Mouse (Mus musculus): ENCODE measurements around the gene Cox14. TPM values are rescaled to one million over a fixed set of nuclear protein-coding genes. Genes with fewer than 3 reads are reported as not detected.
A peak's percentile ranks its signal among the peaks of the same experiment; 100 is the strongest.

Cox14 gene
- polyA plus RNA-seq, 1 experiment from 2014 or later: 122 TPM

DNA sequence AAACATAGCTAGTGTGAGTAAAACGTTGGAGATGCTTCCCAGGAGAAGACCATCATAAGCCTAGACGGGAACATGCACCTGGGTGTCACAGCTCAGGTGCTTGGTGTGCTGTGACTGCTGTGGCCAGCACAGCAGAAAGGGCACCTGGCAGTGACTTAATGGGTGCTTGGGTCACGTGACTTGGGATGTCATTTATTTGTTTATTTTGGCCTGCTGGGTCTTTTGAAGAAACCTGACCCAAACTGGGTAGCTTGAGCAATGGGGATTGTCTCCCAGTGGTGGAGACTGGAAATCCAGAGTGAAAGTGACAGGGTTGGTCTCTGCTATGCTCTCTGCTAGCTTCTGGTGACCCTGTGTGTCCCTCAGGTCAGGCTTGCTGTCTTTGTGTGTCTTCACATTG is 13.9 kb upstream of the Cox14 start:
- Histone ChIP-seq H3K9ac (replicated peaks; ENCODE audit: low read length) (no peak overlapping the region), H3K27ac (replicated peaks; ENCODE audit: low read depth, low read length) (no peak overlapping the region), H3K4me2 (ENCODE audit: low read depth, low read length) (no peak overlapping the region), H3K27me3 (ENCODE audit: control insufficient read depth, insufficient read depth, low read length) (no peaks in the 10 kb centered on the region), H3K36me3 (replicated peaks; ENCODE audit: control insufficient read depth, insufficient read depth, low read depth, low read length) (peaks cover 24% of the 10 kb centered on the region), H3K4me3 (ENCODE audit: low read depth, low read length) (no peak overlapping the region), H3K9me3 (replicated peaks; ENCODE audit: control insufficient read depth, low read length) (no peaks in the 10 kb centered on the region), H3K4me1 (ENCODE audit: control insufficient read depth, insufficient read depth, low read length) (no peaks in the 10 kb centered on the region)
- DNase-seq (ENCODE audit: low spot score) (no peak), ATAC-seq (replicated peaks; ENCODE audit: insufficient number of reproducible peaks, low FRiP score, low TSS enrichment, low read depth) (no peak)
- WGBS: 75% methylated on average over 3 of the region's 3 CpGs

DNA sequence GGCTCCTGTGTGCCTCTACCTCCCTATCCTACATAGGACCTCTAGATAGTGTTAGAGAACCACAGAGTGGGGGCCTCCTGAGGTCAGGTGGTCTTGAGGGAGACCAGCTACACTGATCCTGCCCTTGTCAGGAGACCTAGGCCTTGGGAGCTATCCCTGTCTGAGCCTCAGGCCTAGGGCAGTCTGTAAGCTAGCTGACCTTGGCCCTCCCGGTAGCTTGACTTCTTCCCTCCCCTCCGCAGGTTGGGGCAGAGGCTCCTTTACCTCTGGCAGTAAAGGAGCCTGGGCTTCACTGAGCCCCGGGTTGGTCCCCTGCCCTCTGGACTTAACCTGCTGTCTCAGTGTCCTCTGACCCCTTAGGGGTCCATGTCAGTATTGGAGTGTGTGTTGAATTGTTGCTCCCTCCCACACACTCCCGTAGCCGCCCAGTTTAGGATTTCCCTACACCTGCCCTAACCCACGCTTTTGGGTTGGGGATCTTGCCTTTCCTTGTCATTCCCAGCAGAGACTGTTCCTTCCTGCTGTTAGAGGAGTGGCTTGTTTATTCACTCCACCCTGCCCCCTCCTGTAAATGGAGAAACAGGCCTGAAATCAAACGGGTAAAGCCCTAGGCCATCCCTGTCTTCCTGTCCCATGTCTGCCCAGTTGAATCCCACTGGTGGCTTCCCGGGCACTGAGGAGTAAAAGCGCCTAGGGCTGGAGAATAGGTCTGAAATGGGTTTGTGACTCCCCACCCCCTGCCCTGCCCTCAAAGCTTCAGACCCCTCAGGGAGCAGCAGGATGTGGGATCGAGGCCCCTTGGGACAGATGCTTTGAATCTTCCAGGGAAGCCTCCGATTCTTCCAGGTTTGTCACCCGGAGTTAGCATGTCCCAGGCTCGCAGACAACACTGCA is 12.5 kb upstream of the Cox14 start:
- Histone ChIP-seq H3K4me2 (ENCODE audit: low read depth, low read length) (no peak overlapping the region), H3K27ac (replicated peaks; ENCODE audit: low read depth, low read length) (no peak overlapping the region), H3K4me1 (ENCODE audit: control insufficient read depth, insufficient read depth, low read length) (no peaks in the 10 kb centered on the region), H3K4me3 (ENCODE audit: low read depth, low read length) (no peak overlapping the region), H3K9ac (replicated peaks; ENCODE audit: low read length) (no peak overlapping the region), H3K9me3 (replicated peaks; ENCODE audit: control insufficient read depth, low read length) (no peaks in the 10 kb centered on the region), H3K27me3 (ENCODE audit: control insufficient read depth, insufficient read depth, low read length) (no peaks in the 10 kb centered on the region), H3K36me3 (replicated peaks; ENCODE audit: control insufficient read depth, insufficient read depth, low read depth, low read length) (peaks cover 22% of the 10 kb centered on the region)
- ATAC-seq (replicated peaks; ENCODE audit: insufficient number of reproducible peaks, low FRiP score, low TSS enrichment, low read depth) (no peak), DNase-seq (ENCODE audit: low spot score) (no peak)
- 52% methylated on average over 13 of the region's 13 CpGs for WGBS

DNA sequence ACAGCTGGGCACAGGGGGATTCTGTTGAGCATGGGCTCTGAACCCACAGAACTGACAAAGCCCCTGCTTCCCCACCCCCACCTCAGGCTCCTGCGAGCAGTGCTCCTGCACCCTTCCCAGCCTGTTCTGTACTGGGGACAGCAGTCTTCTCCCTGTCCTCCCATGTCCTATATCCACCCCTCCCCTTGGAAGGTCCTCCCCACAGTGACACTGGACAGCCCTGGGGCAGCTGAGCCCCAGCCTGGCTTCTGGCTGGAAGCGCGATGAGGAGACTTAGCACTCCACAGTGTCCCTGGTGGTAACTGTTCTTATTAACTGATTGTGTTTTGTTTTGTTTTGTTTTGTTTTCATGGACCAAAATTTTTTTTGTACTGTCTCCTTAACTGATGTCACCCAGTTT is 11.8 kb upstream of the Cox14 start:
- H3K4me3 ChIP-seq (ENCODE audit: low read depth, low read length): no peak overlapping the region
- H3K27ac ChIP-seq (replicated peaks; ENCODE audit: low read depth, low read length): no peak overlapping the region
- WGBS: 77% methylated on average over 3 of the region's 3 CpGs
- no peak for ATAC-seq (replicated peaks; ENCODE audit: insufficient number of reproducible peaks, low FRiP score, low TSS enrichment, low read depth)
- peaks cover 18% of the 10 kb centered on the region for H3K36me3 ChIP-seq (replicated peaks; ENCODE audit: control insufficient read depth, insufficient read depth, low read depth, low read length)
- H3K4me1 ChIP-seq (ENCODE audit: control insufficient read depth, insufficient read depth, low read length): no peaks in the 10 kb centered on the region
- H3K9me3 ChIP-seq (replicated peaks; ENCODE audit: control insufficient read depth, low read length): no peaks in the 10 kb centered on the region
- no peak overlapping the region for H3K9ac ChIP-seq (replicated peaks; ENCODE audit: low read length)
- DNase-seq (ENCODE audit: low spot score): no peak
- H3K27me3 ChIP-seq (ENCODE audit: control insufficient read depth, insufficient read depth, low read length): no peaks in the 10 kb centered on the region
- no peak overlapping the region for H3K4me2 ChIP-seq (ENCODE audit: low read depth, low read length)

DNA sequence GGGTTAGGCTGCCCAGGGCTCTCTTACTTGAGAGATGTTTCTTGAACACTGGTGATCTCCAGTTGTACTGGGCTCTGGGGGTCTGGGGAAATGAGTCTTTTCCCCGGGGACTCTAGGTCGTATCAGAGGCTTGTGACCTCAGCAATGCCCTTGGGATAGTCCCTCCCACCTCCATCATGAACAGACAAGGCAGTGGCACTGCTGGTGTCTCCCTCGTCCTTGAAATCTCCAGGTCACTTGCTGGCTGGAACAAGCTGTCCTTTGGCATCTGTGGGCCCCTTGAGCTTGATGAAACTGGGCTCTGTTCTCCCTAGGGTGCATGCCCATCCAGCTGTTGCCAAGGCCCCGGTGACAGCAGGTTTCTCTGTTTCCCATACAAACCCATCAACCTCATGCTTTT is 11.2 kb upstream of the Cox14 start:
- 76% methylated on average over 4 of the region's 4 CpGs for WGBS
- no peak overlapping the region for H3K4me2 ChIP-seq (ENCODE audit: low read depth, low read length)
- H3K4me1 ChIP-seq (ENCODE audit: control insufficient read depth, insufficient read depth, low read length): no peaks in the 10 kb centered on the region
- no peak overlapping the region for H3K9ac ChIP-seq (replicated peaks; ENCODE audit: low read length)
- H3K36me3 ChIP-seq (replicated peaks; ENCODE audit: control insufficient read depth, insufficient read depth, low read depth, low read length): peaks cover 18% of the 10 kb centered on the region
- no peaks in the 10 kb centered on the region for H3K9me3 ChIP-seq (replicated peaks; ENCODE audit: control insufficient read depth, low read length)
- no peak overlapping the region for H3K4me3 ChIP-seq (ENCODE audit: low read depth, low read length)
- ATAC-seq (replicated peaks; ENCODE audit: insufficient number of reproducible peaks, low FRiP score, low TSS enrichment, low read depth) (no peak), DNase-seq (ENCODE audit: low spot score) (no peak)
- H3K27ac ChIP-seq (replicated peaks; ENCODE audit: low read depth, low read length): no peak overlapping the region
- H3K27me3 ChIP-seq (ENCODE audit: control insufficient read depth, insufficient read depth, low read length): no peaks in the 10 kb centered on the region

DNA sequence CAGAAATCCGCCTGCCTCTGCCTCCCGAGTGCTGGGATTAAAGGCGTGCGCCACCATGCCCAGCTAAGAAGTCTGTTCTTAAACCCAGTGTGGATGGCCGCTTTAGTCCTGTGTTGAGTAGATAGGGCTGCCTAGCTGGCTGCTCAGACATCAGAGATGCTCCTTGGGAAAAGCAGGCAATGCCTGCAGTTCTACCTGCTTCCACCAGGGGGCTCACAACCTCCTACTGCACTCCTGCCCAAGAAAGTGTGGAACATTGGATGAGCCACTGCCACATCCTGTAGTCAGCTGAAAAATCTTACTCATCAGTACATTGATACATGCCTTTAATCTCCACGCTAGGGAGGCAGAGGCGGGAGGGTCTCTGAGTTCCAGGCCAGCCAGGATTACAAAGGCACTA is 10.6 kb upstream of the Cox14 start:
- no peak overlapping the region for H3K4me3 ChIP-seq (ENCODE audit: low read depth, low read length)
- H3K4me2 ChIP-seq (ENCODE audit: low read depth, low read length): no peak overlapping the region
- H3K36me3 ChIP-seq (replicated peaks; ENCODE audit: control insufficient read depth, insufficient read depth, low read depth, low read length): peaks cover 18% of the 10 kb centered on the region
- H3K27me3 ChIP-seq (ENCODE audit: control insufficient read depth, insufficient read depth, low read length): no peaks in the 10 kb centered on the region
- no peak for ATAC-seq (replicated peaks; ENCODE audit: insufficient number of reproducible peaks, low FRiP score, low TSS enrichment, low read depth)
- WGBS: 53% methylated on average over 7 of the region's 7 CpGs
- DNase-seq (ENCODE audit: low spot score): peak; percentile 87
- H3K9me3 ChIP-seq (replicated peaks; ENCODE audit: control insufficient read depth, low read length): no peaks in the 10 kb centered on the region
- H3K4me1 ChIP-seq (ENCODE audit: control insufficient read depth, insufficient read depth, low read length): no peaks in the 10 kb centered on the region
- no peak overlapping the region for H3K9ac ChIP-seq (replicated peaks; ENCODE audit: low read length)
- no peak overlapping the region for H3K27ac ChIP-seq (replicated peaks; ENCODE audit: low read depth, low read length)

DNA sequence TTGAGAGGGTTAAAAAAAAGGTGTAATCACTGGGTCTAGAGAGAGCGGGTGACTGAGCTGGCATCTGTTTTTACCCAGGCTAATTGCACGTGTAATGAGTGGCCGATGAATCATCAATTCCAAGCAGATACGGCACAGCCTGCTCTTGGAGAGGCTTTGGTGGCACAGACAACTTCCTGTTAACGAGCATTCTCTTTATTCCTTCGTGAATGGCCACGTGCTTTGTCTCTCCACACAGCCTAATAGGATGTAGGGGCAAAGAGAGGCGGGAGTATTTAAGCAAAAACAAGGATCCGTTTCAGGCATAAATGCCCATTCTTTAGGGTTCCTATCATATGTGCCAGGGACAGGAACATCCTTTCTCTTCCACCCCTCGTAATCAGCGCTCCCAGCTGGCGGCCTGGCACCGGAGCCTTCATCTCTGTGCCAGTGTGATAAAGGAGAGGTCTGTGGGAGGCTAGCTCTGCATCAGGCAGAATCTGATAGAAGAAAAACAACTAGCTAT is 10.0 kb upstream of the Cox14 start:
- Histone ChIP-seq H3K36me3 (replicated peaks; ENCODE audit: control insufficient read depth, insufficient read depth, low read depth, low read length) (peaks cover 15% of the 10 kb centered on the region), H3K9me3 (replicated peaks; ENCODE audit: control insufficient read depth, low read length) (no peaks in the 10 kb centered on the region), H3K4me2 (ENCODE audit: low read depth, low read length) (no peak overlapping the region), H3K27ac (replicated peaks; ENCODE audit: low read depth, low read length) (no peak overlapping the region), H3K4me3 (ENCODE audit: low read depth, low read length) (no peak overlapping the region), H3K9ac (replicated peaks; ENCODE audit: low read length) (no peak overlapping the region), H3K27me3 (ENCODE audit: control insufficient read depth, insufficient read depth, low read length) (no peaks in the 10 kb centered on the region), H3K4me1 (ENCODE audit: control insufficient read depth, insufficient read depth, low read length) (no peaks in the 10 kb centered on the region)
- no peak for ATAC-seq (replicated peaks; ENCODE audit: insufficient number of reproducible peaks, low FRiP score, low TSS enrichment, low read depth)
- 82% methylated on average over 13 of the region's 13 CpGs for WGBS
- DNase-seq (ENCODE audit: low spot score): no peak

DNA sequence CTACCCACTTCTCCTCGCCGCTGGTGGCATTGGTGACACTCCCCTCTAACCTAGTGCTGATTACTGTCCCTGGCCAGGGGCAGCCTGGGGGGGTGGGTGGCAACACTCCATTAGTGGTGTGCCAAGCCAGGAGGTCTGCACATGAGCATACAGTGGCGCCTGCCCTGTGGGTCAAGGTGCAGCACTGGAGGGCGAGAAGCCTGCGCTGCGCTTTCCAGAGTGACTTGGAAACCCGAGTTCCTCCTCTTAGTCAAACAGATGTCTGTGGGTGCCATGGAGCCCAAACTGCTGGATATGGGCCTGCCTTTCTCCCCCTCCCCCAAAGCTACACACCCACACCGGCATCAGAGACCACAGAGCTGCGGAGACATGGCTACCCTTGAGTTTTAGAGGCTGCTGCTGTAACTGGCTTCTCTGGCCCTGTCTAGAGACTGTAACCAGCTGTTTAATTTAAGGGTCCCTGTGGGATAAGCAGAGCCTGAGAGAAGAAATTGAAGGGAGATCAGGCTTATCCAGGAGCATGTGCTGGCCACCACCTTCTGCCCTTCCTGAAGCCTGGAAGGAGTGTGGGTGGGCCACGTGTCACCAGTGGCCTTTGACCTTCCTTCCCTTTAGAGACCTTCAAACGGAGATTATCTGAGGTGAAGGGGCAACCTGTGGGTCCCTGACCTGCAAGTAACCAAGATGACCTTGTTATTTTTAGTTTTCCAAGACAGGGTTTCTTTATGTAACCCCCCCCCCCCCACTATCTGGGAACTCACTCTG is 9.3 kb upstream of the Cox14 start:
- peaks cover 12% of the 10 kb centered on the region for H3K36me3 ChIP-seq (replicated peaks; ENCODE audit: control insufficient read depth, insufficient read depth, low read depth, low read length)
- WGBS: 60% methylated on average over 11 of the region's 11 CpGs
- H3K27ac ChIP-seq (replicated peaks; ENCODE audit: low read depth, low read length): no peak overlapping the region
- DNase-seq (ENCODE audit: low spot score): no peak
- H3K4me3 ChIP-seq (ENCODE audit: low read depth, low read length): no peak overlapping the region
- no peak overlapping the region for H3K4me2 ChIP-seq (ENCODE audit: low read depth, low read length)
- no peaks in the 10 kb centered on the region for H3K4me1 ChIP-seq (ENCODE audit: control insufficient read depth, insufficient read depth, low read length)
- no peak for ATAC-seq (replicated peaks; ENCODE audit: insufficient number of reproducible peaks, low FRiP score, low TSS enrichment, low read depth)
- H3K9me3 ChIP-seq (replicated peaks; ENCODE audit: control insufficient read depth, low read length): no peaks in the 10 kb centered on the region
- H3K27me3 ChIP-seq (ENCODE audit: control insufficient read depth, insufficient read depth, low read length): no peaks in the 10 kb centered on the region
- no peak overlapping the region for H3K9ac ChIP-seq (replicated peaks; ENCODE audit: low read length)

DNA sequence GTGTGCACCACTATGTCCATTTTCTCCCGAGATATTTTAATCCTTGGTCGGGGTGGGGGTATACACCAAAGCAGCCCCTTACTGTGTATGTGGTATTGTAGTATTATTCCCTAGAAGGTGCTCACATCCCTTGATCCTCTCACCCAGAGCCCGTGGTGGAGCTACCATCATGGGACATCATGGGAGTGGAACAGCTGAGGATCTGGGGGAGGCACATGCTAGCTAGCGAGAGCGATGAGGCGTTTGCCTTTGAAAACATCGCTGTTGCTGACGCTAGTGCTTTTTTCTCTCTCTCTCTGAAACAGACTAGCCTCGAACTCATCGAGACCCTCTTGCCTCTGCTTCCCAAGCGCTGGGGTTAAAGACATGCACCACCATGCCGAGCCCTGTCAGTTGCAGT is 8.6 kb upstream of the Cox14 start:
- DNase-seq (ENCODE audit: low spot score) (no peak), ATAC-seq (replicated peaks; ENCODE audit: insufficient number of reproducible peaks, low FRiP score, low TSS enrichment, low read depth) (no peak)
- H3K27ac ChIP-seq (replicated peaks; ENCODE audit: low read depth, low read length): no peak overlapping the region
- H3K9ac ChIP-seq (replicated peaks; ENCODE audit: low read length): no peak overlapping the region
- 84% methylated on average over 12 of the region's 12 CpGs for WGBS
- no peak overlapping the region for H3K4me3 ChIP-seq (ENCODE audit: low read depth, low read length)
- no peak overlapping the region for H3K4me2 ChIP-seq (ENCODE audit: low read depth, low read length)
- no peaks in the 10 kb centered on the region for H3K4me1 ChIP-seq (ENCODE audit: control insufficient read depth, insufficient read depth, low read length)
- H3K27me3 ChIP-seq (ENCODE audit: control insufficient read depth, insufficient read depth, low read length): no peaks in the 10 kb centered on the region
- H3K9me3 ChIP-seq (replicated peaks; ENCODE audit: control insufficient read depth, low read length): no peaks in the 10 kb centered on the region
- peaks cover 8% of the 10 kb centered on the region for H3K36me3 ChIP-seq (replicated peaks; ENCODE audit: control insufficient read depth, insufficient read depth, low read depth, low read length)
